Mouse (Mus musculus) cerebellum, adult 9-10 months (tissue): ENCODE measurements at regions not wholly inside any gene's neighbourhood (a gene's known extent, or its start where the extent isn't known, plus 50 kb on each side); places are given as distances from the start of the nearest gene placed in this dataset.

Experiments used
- DNase-seq: peaks from one replicate; pipeline ENCODE4 v3.0.0; 2022

DNA sequence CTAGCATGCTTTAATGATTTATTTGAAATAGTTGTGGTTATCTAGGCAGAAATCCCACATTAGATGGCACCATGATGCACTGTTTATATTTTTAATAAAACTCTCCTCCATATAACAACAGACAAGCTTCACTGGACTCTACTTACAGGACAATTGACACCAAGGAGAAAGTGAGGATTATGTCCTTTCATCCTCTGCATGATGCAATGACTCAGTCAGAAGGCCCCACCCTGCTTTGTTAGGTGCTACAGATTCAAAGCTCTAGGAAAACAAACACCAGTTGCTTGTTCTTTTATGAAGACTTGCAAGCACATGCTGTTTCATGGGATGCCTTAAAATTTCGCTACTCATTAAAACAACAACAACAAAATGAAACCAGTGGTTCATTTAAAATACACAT, 950.3 kb downstream of the Efnb2 start:
- DNase-seq: no peak

DNA sequence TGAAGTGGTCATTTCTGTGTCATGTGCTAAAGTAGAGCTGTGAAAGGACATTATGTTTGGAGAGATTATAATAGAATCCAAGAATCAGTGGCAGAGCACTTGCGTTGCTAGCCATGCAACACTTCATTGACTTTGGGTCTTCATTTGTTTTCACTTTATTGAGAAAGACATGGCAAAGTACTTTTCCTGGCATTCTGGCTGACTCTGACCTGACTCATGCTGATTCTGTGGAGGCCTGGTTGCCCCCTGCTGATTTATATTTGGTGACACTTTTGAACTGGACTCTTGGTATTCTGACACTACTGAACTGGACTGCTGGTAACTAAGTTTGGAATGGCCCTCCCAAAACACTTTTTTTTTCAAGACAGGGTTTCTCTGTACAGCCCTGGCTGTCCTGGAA, 951.6 kb downstream of the Efnb2 start:
- no peak for DNase-seq

DNA sequence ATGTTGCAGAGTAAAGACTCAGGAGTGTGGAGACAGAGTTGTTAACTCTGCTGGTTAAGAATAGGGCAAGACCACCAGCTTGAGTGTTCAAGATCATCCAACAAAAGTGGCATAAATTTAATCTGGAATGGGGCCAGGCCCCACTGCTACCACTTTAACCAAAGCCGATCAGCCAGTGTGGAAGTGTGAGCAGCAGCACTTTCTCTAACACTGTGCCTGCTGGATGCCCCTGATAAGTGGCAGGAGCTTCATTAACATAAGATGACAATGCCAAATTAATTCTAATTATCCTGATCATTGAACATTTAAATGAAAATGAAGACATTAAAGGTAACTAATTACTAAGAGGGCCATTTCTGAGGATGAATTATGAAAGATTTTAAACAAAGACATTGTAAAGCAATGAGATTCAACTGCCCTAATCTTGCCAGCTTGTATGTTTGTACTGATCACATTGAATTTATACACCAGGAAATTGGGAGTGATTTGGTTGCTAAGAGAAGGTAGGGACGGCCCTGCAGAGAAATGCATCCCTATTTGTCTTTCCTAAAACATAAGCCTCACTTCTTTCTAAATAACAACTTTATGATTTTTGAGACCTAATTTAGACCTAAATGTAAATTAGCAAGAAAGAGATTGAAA, 969.6 kb downstream of the Efnb2 start:
- no peak for DNase-seq

DNA sequence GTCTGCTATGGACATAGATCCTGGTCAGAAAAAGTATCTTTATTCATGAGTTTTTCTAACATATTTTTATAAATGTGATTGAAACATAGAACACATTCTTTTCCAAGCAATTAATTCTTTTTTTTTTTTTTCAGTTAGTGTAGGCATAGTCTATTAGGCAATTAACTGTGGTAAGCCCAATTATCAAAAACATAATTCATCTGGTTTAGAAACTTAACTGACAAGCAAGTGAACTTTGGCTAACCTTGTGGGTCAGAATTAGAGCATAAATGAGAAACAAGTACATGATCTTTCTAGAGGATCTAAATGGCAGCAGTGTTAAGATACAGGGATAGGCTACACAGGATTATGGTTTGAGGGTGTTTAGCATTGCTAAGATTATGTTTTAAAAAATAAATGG, 1007.2 kb downstream of the Efnb2 start:
- no peak for DNase-seq
